Mouse (Mus musculus) embryonic fibroblast, embryonic 13.5 days (primary cell): ENCODE data around the gene Slc38a1. TPM values are rescaled to one million over a fixed set of nuclear protein-coding genes. Genes with fewer than 3 reads are reported as not detected.

ENCODE experiments used
- H3K27ac ChIP-seq: 2 replicates; pipeline ENCODE4 v1.5.1; 2012; ENCODE audit warnings: low read length, control low read depth, inconsistent platforms; ENCODE audit not compliant: insufficient read depth
- H3K4me1 ChIP-seq: 2 replicates; pipeline ENCODE4 v1.6.1; 2011; ENCODE audit warnings: low read length; ENCODE audit not compliant: control insufficient read depth, insufficient read depth
- H3K4me3 ChIP-seq: 2 replicates; pipeline ENCODE4 v1.5.1; 2011; ENCODE audit warnings: mild to moderate bottlenecking, control low read depth, low read length; ENCODE audit not compliant: insufficient read depth
- CTCF ChIP-seq: IDR thresholded peaks from 2 replicates; pipeline ENCODE4 v1.5.1; 2011; ENCODE audit warnings: mild to moderate bottlenecking, control low read depth, low read length, moderate library complexity, borderline replicate concordance; ENCODE audit not compliant: insufficient read depth
- POLR2A ChIP-seq: IDR thresholded peaks from 2 replicates; pipeline ENCODE4 v1.6.1; 2011; ENCODE audit warnings: low read depth, mild to moderate bottlenecking, control low read depth, low read length, moderate library complexity
- polyA plus RNA-seq: library from polyadenylated mRNA; stranded (reverse); fragments of >200 nt; gene quantifications from 2 replicates; pipeline ENCODE4 v1.2.4, GENCODE M21; 2011; ENCODE audit warnings: low read depth; ENCODE audit not compliant: missing spikeins, insufficient read length

Slc38a1 gene
- polyA plus RNA-seq, 1 experiment, result 74.6 TPM

DNA sequence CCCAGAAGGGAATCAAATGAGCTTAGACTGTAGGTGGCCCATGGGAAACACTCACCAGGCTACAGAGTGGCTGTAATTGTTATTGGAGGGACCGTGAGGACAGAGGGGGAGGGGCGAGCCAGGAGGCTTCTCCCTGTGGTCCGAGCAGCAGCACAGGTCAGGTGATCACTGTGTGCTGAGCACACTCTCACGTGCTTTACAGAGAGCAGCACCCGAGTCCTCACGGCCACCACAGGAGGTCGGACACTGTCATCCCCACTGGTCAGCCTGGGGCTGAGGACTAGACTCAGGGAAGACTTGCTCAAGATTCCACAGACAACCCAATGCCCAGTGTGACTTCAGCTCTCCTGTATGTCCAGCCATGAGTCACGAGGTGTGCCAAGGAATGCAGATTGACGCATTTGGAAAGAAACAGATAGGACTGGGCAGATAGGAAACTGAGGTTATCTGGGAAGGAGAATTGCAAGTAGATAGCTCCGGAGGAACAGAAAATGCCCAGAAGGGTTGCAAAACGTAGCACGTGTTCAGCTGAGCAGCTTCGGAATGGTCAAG lies 18.0 kb upstream of the Slc38a1 start:
- TF ChIP-seq CTCF (no peak), POLR2A (no peak)
- Histone ChIP-seq H3K4me3 (no peak overlapping the region), H3K27ac (no peak overlapping the region), H3K4me1 (no peaks in the 10 kb centered on the region)

DNA sequence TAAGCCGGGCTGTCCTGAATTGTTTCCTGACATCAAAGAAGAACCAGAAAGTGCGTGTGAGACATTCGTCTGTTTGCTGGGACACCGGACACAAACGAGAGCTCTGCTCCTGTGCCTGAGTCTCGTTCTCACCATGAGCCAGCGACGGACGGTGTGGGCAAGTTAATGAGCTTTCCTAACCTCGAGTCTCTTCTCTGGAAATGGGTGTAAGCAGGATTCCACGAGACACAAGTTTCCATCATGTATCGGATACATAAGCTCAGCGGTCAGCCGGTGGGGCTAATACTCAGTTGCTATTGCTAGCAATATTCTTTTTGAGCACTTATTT lies 15.5 kb upstream of the Slc38a1 start:
- no peaks in the 10 kb centered on the region for H3K4me1 ChIP-seq
- H3K27ac ChIP-seq, result no peak overlapping the region
- TF ChIP-seq CTCF (no peak), POLR2A (no peak)
- no peak overlapping the region for H3K4me3 ChIP-seq

- no peak overlapping the region for H3K27ac ChIP-seq
- H3K4me3 ChIP-seq, result no peak overlapping the region
- TF ChIP-seq POLR2A, result no peak
- TF ChIP-seq CTCF, result no peak
- H3K4me1 ChIP-seq, result no peaks in the 10 kb centered on the region
Measured at GRCm38 (mm10) chr15:96657576-96658274, 15.0 kb upstream of the Slc38a1 start.

GRCm38 (mm10) chr15:96655514-96655913 lies 12.8 kb upstream of the Slc38a1 start:
- Histone ChIP-seq H3K27ac (no peak overlapping the region), H3K4me3 (no peak overlapping the region)
- TF ChIP-seq POLR2A (no peak), CTCF (no peak)

DNA sequence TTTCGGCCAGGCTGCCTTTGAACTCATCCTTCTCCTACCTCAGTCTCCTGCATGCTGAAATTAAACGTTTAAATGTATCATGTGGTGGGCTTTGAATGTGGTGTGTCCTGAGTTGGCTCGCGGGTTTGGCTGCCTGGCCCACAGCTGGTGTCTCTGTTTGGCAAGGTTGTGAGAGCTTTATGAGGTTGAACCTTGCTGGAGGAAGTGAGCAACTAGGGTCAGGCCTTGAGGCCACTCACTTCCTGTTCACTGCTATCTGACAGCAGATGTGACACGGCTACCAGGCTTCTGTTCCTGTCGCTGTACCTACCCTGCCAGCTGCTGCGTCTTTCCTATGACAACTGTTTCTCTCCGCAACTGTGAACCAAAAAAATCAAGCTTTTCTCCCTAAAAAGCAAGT lies 12.0 kb upstream of the Slc38a1 start:
- H3K27ac ChIP-seq, result no peak overlapping the region
- TF ChIP-seq POLR2A, result no peak
- no peak for TF ChIP-seq CTCF
- H3K4me1 ChIP-seq, result no peaks in the 10 kb centered on the region
- no peak overlapping the region for H3K4me3 ChIP-seq

More at GRCm38 (mm10) chr15:96655514-96655913, 12.8 kb upstream of the Slc38a1 start:
- no peaks in the 10 kb centered on the region for H3K4me1 ChIP-seq

DNA sequence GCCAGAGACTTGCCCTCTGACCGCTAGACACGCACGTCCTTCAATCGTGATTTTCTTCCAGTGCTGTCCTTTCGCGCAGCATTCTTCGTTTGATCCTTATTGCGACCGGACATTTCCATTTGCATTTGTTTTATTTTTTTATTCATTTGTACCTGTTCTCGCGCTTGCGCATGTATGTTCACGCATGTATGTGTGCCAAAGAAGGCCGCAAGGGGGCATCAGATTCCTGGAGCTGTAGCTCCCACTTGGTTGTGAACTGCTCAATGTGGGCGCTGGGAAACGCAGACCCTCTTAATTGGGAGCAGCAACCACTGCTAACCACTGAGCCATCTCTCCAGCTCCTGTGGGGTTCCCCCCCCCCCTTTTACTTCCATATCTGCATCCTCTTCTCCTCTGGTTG lies 10.3 kb upstream of the Slc38a1 start:
- no peak for TF ChIP-seq CTCF
- no peaks in the 10 kb centered on the region for H3K4me1 ChIP-seq
- H3K27ac ChIP-seq, result no peak overlapping the region
- no peak overlapping the region for H3K4me3 ChIP-seq

- Histone ChIP-seq H3K4me3 (no peak overlapping the region), H3K4me1 (no peaks in the 10 kb centered on the region), H3K27ac (no peak overlapping the region)
- TF ChIP-seq POLR2A (no peak), CTCF (no peak)
Measured at GRCm38 (mm10) chr15:96652531-96652930, 9.8 kb upstream of the Slc38a1 start.

DNA sequence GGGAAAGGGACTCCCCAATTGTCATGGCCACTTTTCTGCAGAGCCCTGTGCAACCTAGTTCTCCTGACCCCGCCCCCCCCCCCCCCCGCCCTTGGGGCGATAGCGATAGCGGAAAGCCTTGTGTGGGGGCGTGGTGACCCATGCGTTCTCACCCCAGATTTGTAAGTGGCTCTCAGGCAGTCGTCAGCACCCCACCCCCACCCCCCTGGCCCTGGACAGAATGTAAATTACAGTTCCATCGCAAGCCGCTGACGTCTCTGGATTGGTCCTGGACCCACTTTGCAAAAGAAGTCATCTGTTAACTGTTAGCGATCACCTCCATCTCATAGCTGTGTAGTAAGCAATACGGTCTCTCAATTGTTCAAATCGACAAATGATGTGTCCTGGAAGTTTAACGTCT lies 4.7 kb upstream of the Slc38a1 start:
- no peaks in the 10 kb centered on the region for H3K4me1 ChIP-seq
- H3K4me3 ChIP-seq, result no peak overlapping the region
- TF ChIP-seq POLR2A (no peak), CTCF (no peak)
- H3K27ac ChIP-seq, result no peak overlapping the region

GRCm38 (mm10) chr15:96641821-96642435 lies 785 bp downstream of the Slc38a1 start:
- H3K4me1 ChIP-seq, result no peaks in the 10 kb centered on the region
- H3K4me3 ChIP-seq, result peak overlapping the region; percentile 86
- no peak for TF ChIP-seq CTCF
- TF ChIP-seq POLR2A, result no peak
- H3K27ac ChIP-seq, result peak overlapping the region; percentile 63

- TF ChIP-seq POLR2A (peak; percentile 69), CTCF (no peak)
- Histone ChIP-seq H3K4me3 (peak overlapping the region; percentile 86), H3K27ac (peak overlapping the region; percentile 63), H3K4me1 (no peaks in the 10 kb centered on the region)
Measured at GRCm38 (mm10) chr15:96641111-96641820, 1.4 kb downstream of the Slc38a1 start.
